Mouse (Mus musculus) spleen, adult 2 months (tissue): ENCODE results near the gene Erg. TPM values are rescaled to one million over a fixed set of nuclear protein-coding genes. Genes with fewer than 3 reads are reported as not detected.

Experiments used
- DNase-seq, 2 experiments: peaks; one replicate each; pipeline versions ENCODE4 v3.0.0 to v3.0.0-alpha.2; 2012 to 2021; ENCODE audit warnings: low spot score in 2 of 2, low read depth in 1 of 2
- H3K27ac ChIP-seq: fragments of 200-500 bp; 2 replicates; pipeline ENCODE4 v1.5.1; 2012; ENCODE audit warnings: low read length, inconsistent platforms; ENCODE audit not compliant: insufficient read depth
- H3K27me3 ChIP-seq: fragments of 200-500 bp; 2 replicates; pipeline ENCODE4 v1.6.1; 2012; ENCODE audit warnings: mild to moderate bottlenecking, moderate library complexity, low read length, inconsistent platforms; ENCODE audit not compliant: control insufficient read depth, insufficient read depth
- H3K36me3 ChIP-seq: fragments of 200-500 bp; 2 replicates; pipeline ENCODE4 v1.6.1; 2012; ENCODE audit warnings: mild to moderate bottlenecking, low read length, inconsistent platforms; ENCODE audit not compliant: control insufficient read depth, insufficient read depth
- H3K4me1 ChIP-seq: fragments of 200-500 bp; 2 replicates; pipeline ENCODE4 v1.6.1; 2011; ENCODE audit warnings: inconsistent platforms; ENCODE audit not compliant: control insufficient read depth, insufficient read depth, insufficient read length
- H3K4me3 ChIP-seq: fragments of 200-500 bp; 2 replicates; pipeline ENCODE4 v1.5.1; 2011; ENCODE audit warnings: mild to moderate bottlenecking, inconsistent platforms; ENCODE audit not compliant: insufficient read depth, insufficient read length; ENCODE audit errors: extremely low read depth
- CTCF ChIP-seq: fragments of 200-500 bp; IDR thresholded peaks from 2 replicates; pipeline ENCODE4 v1.5.1; 2011; ENCODE audit warnings: mild to moderate bottlenecking, inconsistent platforms; ENCODE audit not compliant: insufficient read depth, insufficient read length, insufficient replicate concordance; ENCODE audit errors: extremely low read depth
- POLR2A ChIP-seq: fragments of 200-500 bp; IDR thresholded peaks from 2 replicates; pipeline ENCODE4 v1.6.1; 2011; ENCODE audit warnings: low read depth, low read length, inconsistent platforms
- WGBS: fragments of 180-500 bp; shearing (Covaris S2); methylation state at CpG from one replicate; pipeline ENCODE4 v1.1.7; 2018; 5-methylcytosine and 5-hydroxymethylcytosine counted together
- polyA plus RNA-seq: library from polyadenylated mRNA; depleted of rRNA; stranded (reverse); fragments of >200 nt; gene quantifications from 2 replicates; pipeline ENCODE4 v1.2.3, GENCODE M21; 2012

Erg gene
- polyA plus RNA-seq, 1 experiment = 7.1 TPM

GRCm38 (mm10) chr16:95519520-95519919 lies 66.9 kb downstream of the Erg start:
- no peak for DNase-seq
- Histone ChIP-seq H3K4me3 (no peak overlapping the region), H3K27ac (no peak overlapping the region), H3K27me3 (no peaks in the 10 kb centered on the region), H3K36me3 (no peaks in the 10 kb centered on the region), H3K4me1 (no peaks in the 10 kb centered on the region)
- 86% methylated on average over 8 of the region's 8 CpGs for WGBS
- TF ChIP-seq CTCF (no peak), POLR2A (no peak)

- H3K27me3 ChIP-seq = no peaks in the 10 kb centered on the region
- WGBS = 83% methylated on average over 2 of the region's 2 CpGs
- no peaks in the 10 kb centered on the region for H3K36me3 ChIP-seq
- DNase-seq = no peak
- TF ChIP-seq CTCF (no peak), POLR2A (no peak)
- no peak overlapping the region for H3K4me3 ChIP-seq
- H3K4me1 ChIP-seq = no peaks in the 10 kb centered on the region
- no peak overlapping the region for H3K27ac ChIP-seq
These were observed 80.3 kb downstream of the Erg start for GRCm38 (mm10) chr16:95506051-95506450.

GRCm38 (mm10) chr16:95496582-95497300 lies 89.7 kb downstream of the Erg start:
- no peaks in the 10 kb centered on the region for H3K4me1 ChIP-seq
- no peaks in the 10 kb centered on the region for H3K36me3 ChIP-seq
- DNase-seq = no peak
- 84% methylated on average over 10 of the region's 10 CpGs for WGBS
- no peak overlapping the region for H3K4me3 ChIP-seq
- H3K27me3 ChIP-seq = no peaks in the 10 kb centered on the region
- TF ChIP-seq POLR2A (no peak), CTCF (no peak)
- no peak overlapping the region for H3K27ac ChIP-seq

GRCm38 (mm10) chr16:95494108-95494507 lies 92.3 kb downstream of the Erg start:
- no peak for DNase-seq
- H3K27ac ChIP-seq = no peak overlapping the region
- H3K36me3 ChIP-seq = no peaks in the 10 kb centered on the region
- WGBS = 73% methylated on average over 3 of the region's 3 CpGs
- H3K4me1 ChIP-seq = no peaks in the 10 kb centered on the region
- H3K4me3 ChIP-seq = no peak overlapping the region
- TF ChIP-seq POLR2A (no peak), CTCF (no peak)
- H3K27me3 ChIP-seq = no peaks in the 10 kb centered on the region

DNA sequence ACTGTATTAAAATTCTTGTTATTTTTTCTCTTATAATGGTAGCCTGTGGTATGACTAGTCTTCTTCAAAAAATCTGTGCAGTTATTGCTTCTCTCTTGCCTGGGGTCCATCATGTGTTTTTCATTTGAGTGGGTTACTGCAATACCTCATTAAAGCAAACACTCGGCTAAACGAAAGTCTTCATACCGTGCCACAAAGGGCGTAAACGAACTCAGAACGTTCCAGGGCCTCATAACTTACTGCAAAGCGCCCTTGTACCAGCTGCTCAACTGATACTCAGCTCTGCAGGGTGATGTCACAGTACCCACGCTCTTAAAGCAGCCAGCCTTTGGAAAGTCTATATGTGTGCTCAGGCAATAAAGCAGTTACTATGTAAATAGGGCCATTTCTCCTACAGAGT lies 93.1 kb downstream of the Erg start:
- WGBS = 90% methylated on average over 8 of the region's 8 CpGs
- Histone ChIP-seq H3K4me3 (no peak overlapping the region), H3K36me3 (no peaks in the 10 kb centered on the region), H3K4me1 (no peaks in the 10 kb centered on the region), H3K27me3 (no peaks in the 10 kb centered on the region), H3K27ac (no peak overlapping the region)
- TF ChIP-seq POLR2A (no peak), CTCF (no peak)
- no peak for DNase-seq

- Histone ChIP-seq H3K4me3 (no peak overlapping the region), H3K27ac (no peak overlapping the region), H3K27me3 (no peaks in the 10 kb centered on the region), H3K4me1 (no peaks in the 10 kb centered on the region), H3K36me3 (no peaks in the 10 kb centered on the region)
- TF ChIP-seq POLR2A (no peak), CTCF (no peak)
- 89% methylated on average over 7 of the region's 7 CpGs for WGBS
- no peak for DNase-seq
These were observed 94.2 kb downstream of the Erg start for GRCm38 (mm10) chr16:95492146-95492545.

- Histone ChIP-seq H3K27me3 (no peaks in the 10 kb centered on the region), H3K4me3 (no peak overlapping the region), H3K27ac (no peak overlapping the region), H3K4me1 (no peaks in the 10 kb centered on the region), H3K36me3 (no peaks in the 10 kb centered on the region)
- DNase-seq = no peak
- WGBS = 83% methylated on average over 5 of the region's 5 CpGs
- TF ChIP-seq CTCF (no peak), POLR2A (no peak)
These were observed 96.0 kb downstream of the Erg start for GRCm38 (mm10) chr16:95490386-95490785.
